Mouse (Mus musculus) telencephalon, adult 2 months (tissue): Measurements from ENCODE around the gene Man1c1.

Experiments
- DNase-seq: peaks from one replicate; pipeline ENCODE4 v3.0.0-alpha.2; 2011; ENCODE audit warnings: low read depth, low spot score

The Man1c1 gene

GRCm38 (mm10) chr4:134512798-134513197, 191.3 kb downstream of the Man1c1 start:
- no peak for DNase-seq

GRCm38 (mm10) chr4:134511730-134512129, 192.4 kb downstream of the Man1c1 start:
- DNase-seq = no peak
